Mouse (Mus musculus) embryonic stem cell, embryonic (primary cell): Measurements from ENCODE around the gene Plekhn1.

Source experiments
- CTCF ChIA-PET, 4 experiments: fragments of 300-600 bp in 2 of 4; fragments of 350-600 bp in 2 of 4; sonication (Branson Sonifier 250); formaldehyde crosslinking; loops; one replicate each; lab custom pipeline; 2022; ENCODE audit warnings: inconsistent platforms in 2 of 4; lab: Charles Lee
- POLR2A ChIA-PET, 4 experiments: fragments of 300-600 bp in 2 of 4; fragments of 350-600 bp in 2 of 4; sonication (Branson Sonifier 250); formaldehyde crosslinking; loops; one replicate each; lab custom pipeline; 2022; ENCODE audit warnings: antibody characterized with exemption in 4 of 4, inconsistent platforms in 1 of 4; lab: Charles Lee

The Plekhn1 gene

DNA sequence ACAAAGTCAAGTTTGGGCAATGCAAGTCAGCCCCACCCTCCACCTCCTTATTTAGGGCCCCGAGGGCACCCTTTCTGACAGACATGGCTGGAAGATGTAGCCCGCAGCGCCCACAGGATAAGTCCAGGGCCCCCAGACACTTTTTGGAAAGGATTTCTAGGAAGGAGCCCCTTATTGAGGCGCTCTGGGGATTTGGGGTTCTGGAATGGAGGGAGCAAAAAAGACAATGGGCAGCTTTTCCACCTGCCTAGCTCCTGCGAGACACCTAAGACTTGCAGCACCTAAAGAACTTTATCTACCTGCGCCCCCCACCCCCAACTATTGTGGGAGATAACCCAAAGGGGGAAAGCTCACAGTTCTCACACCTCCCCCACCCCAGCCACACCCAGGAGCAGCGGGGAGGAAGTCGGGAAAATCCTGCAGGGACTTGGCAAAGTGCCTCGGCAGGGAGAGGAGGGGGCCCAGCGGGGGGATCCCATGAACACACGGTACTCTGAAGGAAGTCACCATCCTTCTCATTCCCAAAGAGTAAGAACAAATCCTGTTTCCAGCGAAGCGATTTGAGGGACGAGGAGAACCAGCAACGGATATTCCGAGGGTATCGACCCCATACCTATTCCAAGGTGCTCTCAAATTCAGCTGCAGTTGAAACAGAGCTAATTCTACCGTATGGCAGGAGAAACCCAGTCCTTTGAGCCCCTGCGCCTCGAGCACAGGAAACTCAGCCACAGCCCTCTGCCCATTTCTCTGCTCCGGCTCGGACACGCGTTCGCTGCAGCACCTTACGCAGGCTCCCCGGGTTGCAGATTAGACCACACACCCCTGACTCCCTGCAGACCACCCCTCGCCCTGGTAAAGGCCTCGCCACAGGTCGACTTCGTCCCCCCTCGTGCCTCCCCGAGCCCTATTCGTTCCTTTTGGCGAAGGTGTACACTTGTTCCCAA is 38.5 kb downstream of the Plekhn1 start:
- ChIA-PET CTCF (interaction anchor here in 1 of 4 experiments (0.5 kb wide), 1 partner anchor 1307 kb away, joined by 3 read pairs; no protein-coding TSS in a partner anchor), POLR2A (interaction anchor here in 2 of 4 experiments (0.7 to 9.9 kb wide), 15 partner anchors 7 to 301 kb away, joined by 3 to 104 read pairs (median 4); partner anchors contain the start of genes 9430015G10Rik (in 2 of the 2) and Noc2l (in 1 of the 2))

DNA sequence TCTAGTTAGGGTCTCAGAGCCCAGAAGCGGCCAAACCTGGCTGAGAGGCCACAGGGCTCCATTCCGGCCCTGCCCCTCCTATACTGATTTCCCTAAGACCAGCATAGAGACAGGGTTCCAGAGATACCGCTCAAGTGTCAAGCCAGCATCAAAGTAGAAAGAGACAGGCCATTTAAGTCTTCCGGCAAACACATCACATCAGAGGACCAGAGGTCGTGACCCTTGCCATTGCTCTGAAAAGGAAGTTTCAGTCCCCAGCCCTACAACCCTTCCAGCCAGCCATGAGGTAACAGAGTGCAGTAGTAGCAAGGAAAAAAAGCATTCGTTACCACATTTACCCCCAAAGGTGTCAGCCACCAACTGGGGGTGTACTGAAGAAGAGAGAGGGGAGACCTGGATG is 40.3 kb downstream of the Plekhn1 start:
- ChIA-PET POLR2A (interaction anchor here in 2 of 4 experiments (1.3 to 9.9 kb wide), 6 partner anchors 10 to 162 kb away, joined by 3 to 104 read pairs (median 10); partner anchors contain the start of gene AW011738 (in 1 of the 2)), CTCF (interaction anchor here in 1 of 4 experiments (1.0 kb wide), 1 partner anchor 28 kb away, joined by 4 read pairs; no protein-coding TSS in a partner anchor)

DNA sequence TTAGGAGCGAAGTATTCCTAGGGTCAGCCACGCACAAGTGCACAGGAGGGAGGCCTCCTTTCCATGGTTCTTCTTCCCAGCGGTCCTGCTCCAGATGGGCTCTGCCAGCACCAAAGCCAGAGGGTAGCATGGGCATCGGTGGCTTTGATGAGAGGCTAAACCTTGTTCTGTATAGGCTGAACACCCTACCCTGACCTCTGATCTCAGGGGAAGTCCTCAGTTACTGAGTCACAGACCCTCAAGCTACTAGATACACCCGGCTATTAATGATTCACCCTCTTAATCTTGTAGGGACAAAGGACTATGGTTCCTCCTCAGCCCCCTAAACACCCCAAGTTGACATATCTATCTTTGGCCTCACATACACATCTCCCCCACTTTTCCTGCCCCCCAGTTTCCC is 40.8 kb downstream of the Plekhn1 start:
- ChIA-PET CTCF (no interaction called here), POLR2A (interaction anchor here (0.9 to 9.9 kb wide), 16 partner anchors 9 to 162 kb away, joined by 3 to 104 read pairs (median 6); partner anchors contain the start of genes AW011738 (in 2 of the 4) and Noc2l (in 2 of the 4))

DNA sequence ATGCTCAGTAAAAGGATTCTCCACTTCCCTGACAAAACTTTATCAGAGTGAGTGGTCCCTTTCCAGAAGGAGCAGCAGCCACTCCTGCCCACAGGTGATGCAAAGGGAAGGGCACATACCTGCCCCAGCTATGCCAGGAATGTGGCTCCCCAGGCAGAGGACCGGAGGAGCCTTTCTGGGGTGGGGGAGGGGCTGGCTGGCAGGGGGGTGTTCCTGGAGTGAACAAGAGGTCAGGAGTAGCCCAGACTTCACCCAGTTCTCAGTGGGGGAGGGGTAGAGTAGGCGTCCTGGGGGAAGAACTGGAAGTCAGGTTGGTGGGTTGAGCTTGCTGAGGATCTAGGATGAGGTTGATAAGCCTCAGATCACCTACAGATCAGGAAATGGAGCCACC is 41.5 kb downstream of the Plekhn1 start:
- POLR2A ChIA-PET, result interaction anchor here (0.6 to 9.9 kb wide), 26 partner anchors 8 to 202 kb away, joined by 3 to 104 read pairs (median 4); partner anchors contain the start of genes Noc2l (in 3 of the 4), AW011738 (in 2 of the 4) and 9430015G10Rik (in 1 of the 4)
- CTCF ChIA-PET, result no interaction called here

DNA sequence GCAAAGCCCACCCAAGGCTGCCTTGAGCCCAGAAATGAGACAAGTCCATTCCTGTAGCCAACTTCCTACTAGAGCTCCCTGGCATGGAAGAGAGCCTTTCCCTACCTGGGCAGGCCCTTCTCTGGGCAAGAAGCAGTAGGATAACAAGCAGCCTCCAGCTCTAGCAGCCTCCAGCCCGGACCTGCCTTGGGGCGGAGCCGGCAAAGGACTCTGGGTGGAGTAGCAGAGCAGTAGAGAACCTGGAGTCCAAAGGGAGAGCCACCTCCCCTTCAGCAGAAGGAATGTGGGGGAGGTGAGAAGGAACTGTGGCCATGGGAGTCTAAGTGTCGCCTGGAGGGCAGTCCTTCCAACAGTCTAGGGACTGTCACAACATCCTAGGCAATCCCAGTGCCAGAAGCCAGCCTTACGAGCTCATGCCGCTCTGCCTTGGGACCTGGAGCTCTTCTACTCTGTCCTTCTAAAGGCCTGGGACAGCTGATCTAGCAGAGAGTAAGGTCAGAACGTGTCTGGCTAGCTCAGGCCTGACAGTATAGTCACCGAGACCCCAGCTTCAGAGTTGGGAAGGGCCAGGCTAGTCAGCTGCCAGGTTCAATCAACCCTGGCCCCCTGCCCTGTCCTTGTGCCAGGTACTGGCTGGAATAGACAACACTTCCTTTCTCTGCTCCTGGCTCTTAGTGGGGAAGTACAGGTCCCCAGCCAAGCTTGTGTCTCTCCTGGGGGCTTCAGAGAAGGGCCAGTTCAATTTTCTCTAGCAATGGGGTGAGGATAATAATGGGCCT is 42.0 kb downstream of the Plekhn1 start:
- CTCF ChIA-PET, result interaction anchor here in 1 of 4 experiments (1.3 kb wide), 1 partner anchor 83 kb away, joined by 3 read pairs; the partner anchor contains the start of gene 9430015G10Rik
- POLR2A ChIA-PET, result interaction anchor here (0.5 to 9.9 kb wide), 42 partner anchors 8 to 353 kb away, joined by 3 to 104 read pairs (median 4); partner anchors contain the start of genes Noc2l (in 3 of the 4), 9430015G10Rik (in 2 of the 4), AW011738 (in 2 of the 4) and Isg15 (in 1 of the 4)

DNA sequence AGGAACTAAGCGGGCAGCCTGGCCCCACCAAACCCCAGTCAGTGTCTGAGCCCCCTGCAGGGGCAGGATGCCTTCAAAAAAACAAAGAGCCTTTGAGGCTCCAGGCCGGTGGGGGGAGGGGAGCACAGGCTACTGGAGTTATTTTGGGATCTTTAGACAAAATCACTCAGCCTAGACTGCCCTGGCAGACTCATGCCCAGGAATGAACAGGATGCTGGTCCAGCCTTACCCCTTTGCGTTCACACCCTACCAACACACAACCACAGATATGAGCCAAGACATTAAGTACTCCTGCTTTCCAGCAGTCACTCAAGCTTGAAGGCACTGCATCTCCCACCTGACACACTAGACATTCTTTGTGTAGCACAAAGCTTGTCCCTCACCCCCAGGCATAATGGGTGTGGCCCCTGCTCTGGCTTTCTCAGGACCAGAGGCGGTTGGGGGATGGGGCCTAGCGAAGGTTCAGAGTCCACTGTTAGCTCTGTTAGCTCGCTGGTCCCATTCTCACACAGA is 45.8 kb downstream of the Plekhn1 start:
- CTCF ChIA-PET, result interaction anchor here in 2 of 4 experiments (0.5 to 0.6 kb wide), 4 partner anchors 9 to 190 kb away, joined by 3 to 4 read pairs (median 4); no protein-coding TSS in a partner anchor
- POLR2A ChIA-PET, result interaction anchor here (0.5 to 4.7 kb wide), 35 partner anchors 9 to 323 kb away, joined by 3 to 30 read pairs (median 4); partner anchors contain the start of genes Agrn (in 3 of the 4), Noc2l (in 3 of the 4), 9430015G10Rik (in 1 of the 4) and AW011738 (in 1 of the 4)

DNA sequence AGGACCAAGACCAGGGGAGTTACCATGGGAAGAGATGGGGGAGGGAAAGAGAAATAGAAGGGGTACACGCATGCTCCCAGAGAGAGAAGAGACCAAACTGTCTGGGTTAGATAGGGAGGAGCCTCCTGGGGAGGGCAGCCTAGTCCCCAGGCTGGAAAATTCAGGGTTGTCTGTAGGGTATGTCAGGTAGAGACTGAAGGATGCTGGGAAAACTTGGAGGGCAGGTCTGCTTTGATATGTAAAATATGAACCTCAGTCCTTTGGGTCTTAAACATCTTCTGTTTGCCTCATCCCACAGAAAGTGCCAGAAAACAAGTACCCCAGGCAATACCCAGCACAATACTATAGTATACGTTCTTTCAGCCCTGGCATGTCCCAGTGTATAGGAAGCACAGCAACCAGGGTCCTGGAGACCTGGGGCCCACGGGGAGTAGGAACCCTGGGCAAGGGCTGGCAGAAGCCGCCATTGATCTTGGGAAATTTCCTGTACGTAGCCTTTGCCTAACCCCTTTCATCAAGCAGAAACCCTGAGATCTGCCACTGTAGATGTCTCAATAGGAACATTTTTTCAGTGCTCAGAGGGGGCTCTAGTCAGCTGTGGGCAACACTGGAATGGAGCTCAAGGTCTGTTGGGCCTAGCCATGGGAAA is 46.4 kb downstream of the Plekhn1 start:
- ChIA-PET POLR2A (interaction anchor here (0.5 to 4.7 kb wide), 30 partner anchors 9 to 245 kb away, joined by 3 to 30 read pairs (median 4); partner anchors contain the start of genes Agrn (in 3 of the 4), Noc2l (in 3 of the 4), 9430015G10Rik (in 1 of the 4) and AW011738 (in 1 of the 4)), CTCF (interaction anchor here in 2 of 4 experiments (0.6 kb wide), 2 partner anchors 13 to 22 kb away, joined by 3 read pairs; no protein-coding TSS in a partner anchor)

DNA sequence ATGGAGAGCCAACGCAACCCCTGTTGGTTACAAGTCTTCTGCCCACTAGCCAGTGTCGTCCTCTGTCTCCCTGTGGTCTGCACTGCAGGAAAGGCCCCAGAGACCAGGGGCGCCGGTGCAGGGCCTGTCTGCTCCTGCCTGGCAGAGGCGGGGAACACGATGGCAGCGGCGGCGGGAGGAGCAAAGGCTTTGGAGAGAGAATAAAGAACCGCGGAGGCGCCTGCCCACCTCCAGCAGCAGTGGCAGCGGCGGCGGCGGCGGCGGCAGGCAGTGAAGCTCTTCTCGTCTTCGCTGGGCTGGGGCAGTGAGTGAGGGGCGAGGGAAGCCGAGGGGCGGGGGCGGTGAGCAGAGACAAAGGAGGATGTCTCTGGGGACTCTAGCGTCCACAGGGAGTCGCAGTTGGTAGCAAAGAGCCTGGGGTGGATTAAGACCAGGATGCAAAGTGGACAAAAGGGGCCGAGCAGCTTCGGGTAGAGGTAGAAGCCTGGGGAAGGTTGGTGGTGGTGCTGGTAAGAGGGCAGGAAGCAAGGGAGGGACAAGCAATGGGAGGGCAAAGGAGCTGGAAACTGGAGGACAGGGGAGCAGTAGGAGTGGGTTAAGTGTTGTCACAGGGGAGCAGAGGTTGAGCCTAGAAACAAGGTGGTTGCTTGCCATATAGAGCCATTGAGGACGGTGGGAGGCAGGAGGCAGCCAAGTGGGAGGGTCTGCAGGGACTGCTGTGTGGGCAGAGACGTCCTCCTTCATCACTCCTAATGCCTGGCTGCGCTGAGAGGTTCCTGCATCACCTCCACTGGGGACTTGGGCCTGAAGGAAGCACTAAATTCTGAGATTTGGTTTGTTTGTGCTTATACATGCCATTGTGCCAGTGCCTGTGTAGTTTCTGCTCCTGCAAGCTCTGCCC is 48.5 kb downstream of the Plekhn1 start:
- CTCF ChIA-PET, result no interaction called here

DNA sequence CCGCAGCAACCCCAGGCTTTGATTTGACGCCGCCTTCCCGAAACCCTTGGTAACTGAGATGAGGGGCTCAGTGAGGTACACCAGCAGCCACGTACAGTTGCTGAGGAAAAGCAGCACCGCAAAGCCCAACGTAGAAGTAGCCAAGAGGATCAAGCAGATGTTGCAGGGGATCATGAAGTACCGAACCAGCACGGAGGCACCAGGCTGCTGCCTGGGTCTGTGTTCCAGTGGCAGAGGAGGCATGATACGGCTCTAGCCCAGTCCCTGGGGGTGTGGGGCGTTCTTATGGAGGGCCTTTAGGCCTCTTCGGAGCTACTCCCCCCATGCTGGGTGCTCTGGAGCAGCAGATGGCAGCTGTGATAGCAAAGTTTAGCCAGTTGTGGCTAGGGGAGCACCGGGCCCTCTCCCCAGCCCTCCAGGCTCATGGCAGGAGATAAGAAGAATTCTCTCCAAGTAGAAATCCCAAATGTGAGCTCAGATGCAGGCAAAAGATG is 49.2 kb downstream of the Plekhn1 start:
- POLR2A ChIA-PET, result interaction anchor here in 3 of 4 experiments (0.5 to 8.4 kb wide), 17 partner anchors 8 to 1729 kb away, joined by 3 to 104 read pairs (median 5); partner anchors contain the start of genes AW011738 (in 2 of the 3), Noc2l (in 2 of the 3), Agrn (in 1 of the 3) and Plekhn1 (in 1 of the 3)
- CTCF ChIA-PET, result no interaction called here

More for the DNA sequence above, 48.5 kb downstream of the Plekhn1 start:
- POLR2A ChIA-PET, result interaction anchor here in 3 of 4 experiments (0.5 to 8.4 kb wide), 17 partner anchors 8 to 62 kb away, joined by 3 to 104 read pairs (median 5); partner anchors contain the start of genes AW011738 (in 2 of the 3), Noc2l (in 2 of the 3), Agrn (in 1 of the 3) and Plekhn1 (in 1 of the 3)

DNA sequence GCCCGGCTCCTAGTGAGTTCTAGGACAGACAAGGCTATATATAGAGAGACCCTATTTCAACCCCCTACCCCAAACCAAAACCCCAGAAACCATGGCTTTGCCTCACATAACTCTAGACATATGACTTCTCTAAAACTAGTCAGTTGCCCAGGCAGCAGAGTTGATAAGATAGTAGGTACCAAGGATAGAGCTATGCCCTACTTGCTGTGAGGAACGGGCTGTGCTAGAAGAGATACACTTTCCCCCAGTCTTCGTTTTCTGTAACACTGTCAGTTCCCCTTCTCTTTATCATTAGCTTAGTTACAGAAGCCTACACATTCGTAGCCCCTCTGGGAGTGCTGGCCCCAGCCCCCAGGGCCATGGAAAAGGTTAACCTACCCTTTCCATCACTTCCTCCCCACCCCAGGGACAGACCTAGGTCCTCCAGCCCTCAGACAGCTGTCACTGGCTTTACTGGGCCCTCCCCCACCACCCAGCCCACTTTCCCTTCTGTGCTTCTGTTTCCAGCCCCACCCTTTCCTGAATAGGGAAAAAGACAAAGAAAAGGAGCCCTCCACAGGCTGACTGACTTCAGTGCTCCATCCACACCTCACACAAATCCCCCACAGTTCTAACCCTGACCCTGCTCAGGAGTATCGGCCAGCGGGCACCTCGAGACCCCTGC is 50.2 kb downstream of the Plekhn1 start:
- CTCF ChIA-PET, result interaction anchor here in 1 of 4 experiments (0.5 kb wide), 1 partner anchor 583 kb away, joined by 3 read pairs; no protein-coding TSS in a partner anchor
- POLR2A ChIA-PET, result interaction anchor here in 3 of 4 experiments (0.5 to 8.4 kb wide), 9 partner anchors 9 to 75 kb away, joined by 3 to 104 read pairs (median 6); partner anchors contain the start of genes 9430015G10Rik (in 1 of the 3), AW011738 (in 1 of the 3) and Agrn (in 1 of the 3)

DNA sequence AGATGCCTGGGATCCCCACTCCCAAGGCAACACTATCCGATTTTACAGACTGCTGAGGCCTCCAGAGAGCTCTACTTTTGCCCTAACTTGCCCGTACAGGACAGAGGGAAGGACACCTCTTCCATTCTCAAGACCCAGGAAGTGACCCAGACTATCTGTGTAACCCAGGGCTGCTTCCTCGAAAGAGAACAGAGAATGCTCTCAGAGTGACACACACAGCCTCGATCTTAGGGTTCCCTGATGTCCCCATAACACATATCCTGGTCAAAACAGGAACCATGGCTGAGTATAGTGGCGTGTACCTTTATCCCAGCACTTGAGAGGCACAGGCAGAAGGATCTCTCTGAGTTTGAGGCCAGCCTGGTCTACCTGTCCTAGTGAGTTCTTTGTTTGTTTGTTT is 50.9 kb downstream of the Plekhn1 start:
- CTCF ChIA-PET, result interaction anchor here in 1 of 4 experiments (0.5 kb wide), 1 partner anchor 582 kb away, joined by 3 read pairs; no protein-coding TSS in a partner anchor
- POLR2A ChIA-PET, result interaction anchor here in 2 of 4 experiments (0.6 to 8.4 kb wide), 11 partner anchors 9 to 74 kb away, joined by 3 to 104 read pairs (median 4); partner anchors contain the start of genes 9430015G10Rik (in 2 of the 2) and Agrn (in 1 of the 2)

DNA sequence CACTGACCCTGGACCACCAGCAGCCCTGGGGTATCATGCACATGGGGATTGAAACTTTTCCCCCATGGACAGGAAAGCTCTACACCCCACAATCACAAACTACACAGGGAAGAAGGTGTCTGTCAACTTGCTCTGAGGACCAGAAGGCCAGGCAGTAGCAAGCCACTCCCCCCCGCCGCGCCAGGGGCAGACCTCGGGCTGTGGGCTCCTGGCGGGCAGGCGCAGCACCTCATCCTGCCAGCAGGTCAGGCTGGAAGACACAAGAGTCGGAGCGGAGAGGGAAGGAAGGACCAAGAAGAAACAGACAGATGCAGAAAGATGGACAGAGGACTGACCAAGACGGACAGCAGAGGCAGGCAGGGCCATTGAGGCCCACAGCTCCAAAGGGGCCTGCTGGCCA is 57.0 kb downstream of the Plekhn1 start:
- CTCF ChIA-PET, result no interaction called here
- POLR2A ChIA-PET, result interaction anchor here in 2 of 4 experiments (0.8 to 3.1 kb wide), 7 partner anchors 9 to 166 kb away, joined by 3 to 14 read pairs (median 3); no protein-coding TSS in a partner anchor

DNA sequence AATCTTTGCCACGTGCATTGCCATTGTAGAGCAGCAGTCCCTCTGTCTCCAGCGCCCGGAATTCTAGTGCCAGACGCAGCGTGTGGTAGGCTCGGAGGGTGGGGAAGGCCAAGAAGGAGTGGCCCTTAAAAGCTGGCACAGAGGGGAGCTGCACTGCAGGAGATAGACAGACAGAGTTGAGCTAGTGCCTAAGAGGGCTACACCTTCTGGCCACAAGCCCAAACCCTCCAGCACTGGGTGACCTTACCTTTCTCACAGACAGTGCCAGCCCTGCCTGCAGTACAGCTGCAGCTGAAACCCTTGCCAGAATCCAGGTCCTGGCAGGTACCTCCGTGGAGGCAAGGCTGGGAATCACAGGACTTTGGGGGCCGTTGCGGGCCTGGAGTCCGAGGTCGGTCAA is 62.8 kb downstream of the Plekhn1 start:
- POLR2A ChIA-PET, result interaction anchor here in 3 of 4 experiments (0.8 to 1.9 kb wide), 16 partner anchors 9 to 71 kb away, joined by 3 to 6 read pairs (median 4); partner anchors contain the start of genes 9430015G10Rik (in 1 of the 3), Agrn (in 1 of the 3) and Noc2l (in 1 of the 3)
- CTCF ChIA-PET, result no interaction called here
